Mouse (Mus musculus) thymus, postnatal 36 days (tissue): ENCODE measurements around the gene Dcbld2.
A peak's percentile ranks its signal among the peaks of the same experiment; 100 is the strongest.
"Not testable (repeated sequence)": the region's sequence is repeated elsewhere in the genome, so short reads cannot be mapped to it uniquely, and the experiment has no call there.

Experiments
- DNase-seq, 2 experiments: peaks; one replicate each; pipeline ENCODE4 v3.0.0; 2022; ENCODE audit warnings: mixed read lengths in 2 of 2

Gene Dcbld2

DNA sequence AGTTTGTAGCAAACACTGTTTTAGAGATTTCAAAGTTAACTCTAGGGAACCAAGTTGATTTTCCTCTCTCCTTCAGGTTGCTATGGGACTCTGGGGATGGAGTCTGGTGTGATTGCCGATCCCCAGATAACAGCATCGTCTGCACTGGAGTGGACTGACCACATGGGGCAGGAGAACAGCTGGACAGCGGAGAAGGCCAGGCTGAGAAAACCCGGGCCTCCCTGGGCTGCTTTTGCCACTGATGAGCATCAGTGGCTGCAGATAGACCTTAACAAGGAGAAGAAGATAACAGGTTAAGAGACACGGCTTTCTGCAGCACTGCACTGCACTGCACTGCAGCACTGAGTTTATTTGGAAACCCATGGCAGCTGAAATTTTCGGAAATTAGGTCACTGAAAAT, 42.4 kb downstream of the Dcbld2 start:
- DNase-seq, result no peak

DNA sequence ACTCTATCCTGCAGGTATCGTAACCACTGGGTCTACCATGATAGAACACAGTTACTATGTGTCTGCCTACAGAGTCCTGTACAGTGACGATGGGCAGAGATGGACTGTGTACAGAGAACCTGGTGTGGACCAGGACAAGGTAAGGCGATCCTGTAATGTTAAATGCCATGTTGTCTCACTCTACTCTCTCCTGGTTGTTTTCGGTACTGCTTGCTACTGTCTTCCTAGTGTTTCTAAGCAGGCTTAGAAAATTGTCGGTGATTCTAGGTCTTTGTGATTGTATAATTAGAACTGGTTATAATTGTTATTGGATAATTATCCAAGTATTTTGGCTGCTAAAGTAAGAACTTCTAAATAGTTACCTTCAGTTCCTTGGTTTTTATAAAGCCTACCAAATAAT, 43.4 kb downstream of the Dcbld2 start:
- DNase-seq, result no peak

DNA sequence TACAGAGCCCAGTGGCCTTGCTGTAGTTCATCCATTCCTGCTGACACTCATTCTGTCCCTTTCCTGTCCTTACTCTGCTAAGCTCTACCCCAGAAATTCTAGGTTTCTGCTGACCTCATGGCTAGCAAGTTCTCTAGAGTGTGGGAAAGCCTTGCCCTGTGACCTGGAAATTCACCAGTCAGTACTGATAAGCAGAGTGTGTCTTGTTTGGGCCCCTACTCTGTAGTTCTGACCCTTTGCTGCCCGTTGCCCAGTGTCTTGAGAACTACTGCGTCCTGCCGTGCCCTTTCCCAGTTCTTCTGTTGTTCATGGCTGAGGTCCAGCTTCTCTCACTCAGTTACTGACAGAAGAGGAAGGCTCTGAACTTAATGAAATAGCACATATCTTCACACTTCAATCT, 44.9 kb downstream of the Dcbld2 start:
- no peak for DNase-seq

DNA sequence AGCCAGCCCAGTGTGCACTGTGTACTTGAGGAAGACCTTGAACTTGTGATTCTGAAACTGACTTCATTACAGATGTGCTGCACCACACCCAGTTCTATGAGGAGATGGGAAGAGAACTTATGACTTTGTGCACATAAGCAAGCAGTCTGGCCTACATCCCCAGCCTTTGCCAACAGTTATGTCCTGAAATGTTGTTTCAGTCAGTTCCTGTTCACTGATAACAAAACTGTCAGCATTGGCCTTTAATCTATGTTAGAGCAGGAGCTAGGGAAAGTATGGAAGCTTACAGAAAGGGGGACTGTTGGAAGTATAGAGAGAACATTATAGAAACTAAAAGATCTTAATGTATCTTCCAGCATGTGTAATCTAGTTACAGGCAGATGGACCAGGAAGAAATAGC, 45.6 kb downstream of the Dcbld2 start:
- no peak for DNase-seq

DNA sequence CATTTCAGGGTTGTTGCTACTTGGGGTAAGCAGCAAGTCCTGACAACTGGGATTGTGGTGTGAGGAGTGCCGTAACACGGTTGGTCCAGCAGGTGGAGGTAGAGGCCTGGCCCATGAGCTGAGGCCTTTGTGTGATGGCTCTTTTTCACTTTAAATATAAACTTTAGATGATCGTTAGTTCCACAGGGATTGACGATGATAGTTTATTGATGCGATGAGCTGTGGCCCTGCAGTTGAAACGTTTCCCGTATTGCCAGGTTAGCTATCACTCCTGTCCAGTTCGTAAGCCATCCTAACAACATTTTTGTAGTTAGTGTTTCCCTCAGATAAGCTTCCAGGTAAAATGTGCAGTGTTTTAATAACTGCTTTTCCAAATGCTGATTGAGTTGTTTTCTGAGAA, 46.4 kb downstream of the Dcbld2 start:
- peak; percentile 44 to 53 for DNase-seq

DNA sequence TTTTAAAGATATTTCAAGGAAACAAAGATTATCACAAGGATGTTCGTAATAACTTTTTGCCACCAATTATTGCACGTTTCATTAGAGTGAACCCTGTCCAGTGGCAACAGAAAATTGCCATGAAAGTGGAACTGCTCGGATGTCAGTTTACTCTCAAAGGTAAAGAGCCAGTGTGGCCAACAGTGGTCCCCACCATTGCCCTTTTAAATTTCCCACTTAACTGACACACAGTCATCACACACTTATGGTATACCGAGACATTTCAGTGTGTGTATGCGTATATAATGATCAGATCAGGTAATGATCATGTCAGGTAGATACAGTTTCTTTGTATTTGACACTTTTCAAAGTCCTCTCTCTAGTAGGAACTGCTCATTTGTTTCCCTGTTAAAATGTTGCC, 46.9 kb downstream of the Dcbld2 start:
- no peak for DNase-seq

DNA sequence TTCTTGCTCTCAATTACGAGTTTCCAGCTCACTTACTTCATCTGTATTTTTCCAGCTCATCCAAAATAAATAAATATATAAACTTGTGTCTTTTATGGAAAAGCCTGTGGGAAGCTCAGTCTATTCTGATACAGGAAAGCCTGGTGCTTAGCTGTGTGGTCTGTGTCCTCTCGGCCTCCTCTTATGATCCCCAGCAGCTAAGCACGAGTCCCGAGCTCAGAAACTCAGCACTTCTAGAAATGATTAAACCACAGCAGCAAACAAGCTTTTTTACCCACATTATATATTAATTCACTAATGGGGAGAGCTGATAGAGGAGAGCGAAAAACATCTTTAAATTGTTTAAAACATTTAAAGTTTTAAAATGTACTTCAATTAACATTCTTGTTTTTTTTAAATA, 48.2 kb downstream of the Dcbld2 start:
- no peak for DNase-seq

DNA sequence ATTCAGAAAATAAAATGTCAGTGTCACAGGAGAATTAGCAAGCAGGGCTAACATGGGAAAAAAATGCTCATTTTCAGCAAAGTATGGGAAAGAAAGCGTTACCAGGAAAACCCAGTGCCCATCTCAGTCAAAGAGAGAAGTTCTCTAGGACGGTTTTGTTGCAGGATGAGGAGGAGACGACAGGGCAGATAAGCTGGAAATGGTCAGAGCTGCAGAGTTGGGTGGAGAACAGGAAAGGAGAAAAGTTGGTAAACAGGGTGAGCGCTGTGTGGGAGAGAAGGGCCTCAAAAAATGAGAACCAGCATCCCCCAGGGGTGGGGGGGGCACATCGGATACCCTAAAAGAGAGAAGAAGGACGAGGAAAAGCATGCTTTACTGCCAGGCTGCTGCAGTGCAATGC, 48.7 kb downstream of the Dcbld2 start:
- no peak for DNase-seq

DNA sequence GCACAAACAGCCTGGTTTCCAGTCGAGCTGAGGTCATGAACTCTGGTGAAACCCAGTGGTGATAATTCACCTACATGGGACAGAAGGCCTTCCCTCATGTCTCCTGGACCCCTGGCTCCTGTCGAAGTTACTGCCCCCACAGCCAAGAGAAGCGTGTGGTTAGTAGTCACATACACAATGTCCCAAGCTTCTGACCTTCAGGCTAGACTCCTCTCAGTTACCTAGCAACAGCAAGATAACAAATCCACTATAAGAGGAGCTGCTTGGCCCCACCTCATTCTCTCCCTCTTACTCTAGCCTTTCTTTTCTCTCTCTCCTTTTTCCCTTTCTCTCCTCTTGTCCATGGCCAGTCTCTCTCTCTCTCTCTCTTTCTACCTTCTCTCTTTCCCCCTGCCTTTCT, 51.7 kb downstream of the Dcbld2 start:
- not testable (repeated sequence) for DNase-seq

DNA sequence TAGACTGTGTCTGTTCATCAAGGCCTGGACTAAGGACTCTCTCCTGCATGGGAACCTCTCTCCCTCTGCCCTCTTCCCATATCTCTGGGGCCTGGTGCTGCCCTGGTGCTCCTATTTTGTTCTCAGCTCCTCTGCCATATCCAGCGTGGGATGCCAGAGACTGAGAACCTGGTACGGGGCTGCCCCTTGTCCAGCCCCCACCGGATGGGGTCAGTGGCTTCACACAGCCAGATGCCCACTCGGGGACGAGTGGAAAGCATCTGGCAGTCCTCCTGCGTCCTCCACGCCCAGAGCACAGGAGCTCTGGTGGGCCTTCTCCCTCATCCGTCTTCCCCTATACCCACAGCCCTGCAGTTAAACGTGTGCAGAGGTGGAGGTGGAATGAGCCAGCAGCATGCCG, 52.1 kb downstream of the Dcbld2 start:
- no peak for DNase-seq

DNA sequence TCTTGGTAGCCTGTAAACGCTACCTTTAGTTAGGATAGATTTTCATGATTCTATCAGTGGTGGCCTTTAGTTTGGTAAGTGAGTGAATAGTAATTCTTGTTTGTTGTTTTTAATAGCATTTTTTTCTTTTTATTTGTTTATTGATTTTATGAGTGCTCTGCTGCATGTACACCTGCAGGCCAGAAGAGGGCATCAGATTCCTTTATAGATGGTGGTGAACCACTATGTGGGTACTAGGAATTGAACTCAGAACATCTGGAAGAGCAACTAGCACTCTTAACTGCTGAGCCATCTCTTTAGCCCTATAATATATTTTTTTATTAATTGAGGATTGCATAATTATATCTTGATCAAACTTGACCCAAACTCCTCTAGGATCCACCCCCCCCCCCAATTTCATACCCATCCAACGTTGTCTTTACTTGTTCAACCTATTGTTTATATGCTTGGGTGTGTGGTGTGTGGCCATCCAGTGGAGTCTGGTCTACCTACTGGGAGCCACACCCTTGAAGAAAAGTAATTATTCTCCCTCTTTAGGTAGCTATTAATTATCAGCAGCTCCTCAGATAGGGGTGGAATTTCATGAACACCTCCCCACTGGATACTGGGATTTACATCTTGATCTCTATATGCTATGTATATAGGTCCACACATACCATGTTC, 53.7 kb downstream of the Dcbld2 start:
- no peak for DNase-seq

DNA sequence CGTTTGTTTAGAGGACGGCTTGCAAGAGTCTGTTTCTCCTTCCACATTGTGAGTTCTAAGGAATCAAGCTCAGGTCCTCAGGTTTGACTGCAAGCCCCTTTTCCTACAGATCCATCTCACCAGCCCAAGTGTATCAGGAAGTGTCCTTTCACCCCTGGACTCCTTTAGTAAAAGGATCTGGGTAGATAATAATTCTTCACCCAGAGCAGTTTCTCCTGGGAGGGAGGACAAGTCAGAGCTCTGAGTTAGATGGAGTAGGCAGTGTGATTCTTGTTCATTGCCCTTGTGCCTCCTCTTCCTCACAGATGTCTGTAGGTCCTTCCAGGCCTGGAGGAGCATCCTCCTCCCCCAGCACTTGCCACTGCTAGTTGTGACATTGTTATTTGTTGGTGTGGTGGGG, 54.3 kb downstream of the Dcbld2 start:
- DNase-seq, result no peak

DNA sequence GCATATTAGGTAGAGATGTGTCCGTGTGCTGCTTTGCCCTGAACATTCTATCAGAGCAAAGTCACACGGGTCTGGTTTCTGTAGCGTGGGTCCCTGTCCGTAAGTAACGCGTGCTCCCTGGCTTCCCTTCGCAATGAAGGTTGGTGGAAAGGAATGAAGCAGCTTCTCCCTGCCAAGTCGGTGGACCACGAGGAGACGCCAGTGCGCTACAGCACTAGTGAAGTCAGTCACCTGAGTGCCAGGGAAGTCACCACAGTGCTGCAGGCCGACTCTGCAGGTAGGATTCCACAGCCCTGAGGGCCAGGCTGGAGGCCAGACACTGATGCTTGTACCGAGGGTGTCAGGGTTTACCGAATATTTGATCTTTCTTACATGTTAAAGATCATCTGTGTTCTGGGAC, 55.8 kb downstream of the Dcbld2 start:
- DNase-seq, result no peak

DNA sequence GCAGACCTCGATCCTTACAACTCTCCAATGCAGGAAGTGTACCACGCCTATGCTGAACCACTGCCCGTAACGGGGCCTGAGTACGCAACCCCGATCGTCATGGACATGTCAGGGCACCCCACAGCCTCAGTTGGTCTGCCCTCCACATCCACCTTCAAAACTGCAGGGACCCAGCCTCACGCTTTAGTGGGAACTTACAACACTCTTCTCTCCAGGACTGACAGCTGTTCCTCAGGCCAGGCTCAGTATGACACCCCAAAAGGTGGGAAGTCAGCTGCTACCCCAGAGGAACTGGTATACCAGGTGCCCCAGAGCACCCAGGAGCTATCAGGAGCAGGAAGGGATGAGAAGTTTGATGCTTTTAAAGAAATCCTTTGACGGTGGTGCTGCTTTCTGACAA, 57.2 kb downstream of the Dcbld2 start:
- no peak for DNase-seq

DNA sequence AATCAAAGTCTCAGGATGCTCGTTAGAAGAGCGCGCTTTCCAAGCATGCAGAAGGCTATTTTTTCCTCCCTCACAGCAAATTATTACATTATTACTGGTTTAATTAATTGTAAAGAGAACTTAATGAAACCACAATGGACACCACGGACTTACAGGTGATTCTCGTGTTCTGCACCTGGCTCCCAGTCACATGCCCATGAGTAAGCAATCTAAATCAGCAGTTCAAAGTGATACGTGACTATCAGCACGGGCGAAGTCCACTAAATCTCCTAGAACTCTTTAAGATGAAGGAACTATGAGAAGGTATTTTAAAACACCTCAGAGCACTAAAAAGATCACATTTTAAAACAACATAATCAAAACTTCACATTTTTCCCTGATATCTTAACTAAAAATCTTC, 61.8 kb downstream of the Dcbld2 start:
- DNase-seq, result no peak

DNA sequence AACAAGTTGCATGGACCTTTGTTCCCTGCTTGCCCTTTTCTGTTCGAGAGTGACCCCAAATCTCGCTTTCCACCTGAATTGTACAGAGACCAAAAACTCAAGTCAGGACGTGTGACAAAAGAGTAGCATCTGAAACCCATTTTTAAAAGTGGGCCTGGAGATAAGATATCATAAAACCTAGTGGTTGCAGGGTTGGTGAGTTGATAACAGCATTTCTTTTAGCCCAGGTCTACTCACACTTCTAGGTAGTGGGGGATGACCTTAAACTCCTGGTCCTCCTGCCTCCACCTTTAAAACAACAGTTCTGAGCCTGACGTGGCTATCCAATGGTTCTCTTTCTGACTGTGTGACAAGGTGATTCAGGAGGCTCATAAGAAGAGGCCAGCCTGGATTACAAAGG, 62.6 kb downstream of the Dcbld2 start:
- DNase-seq, result no peak

DNA sequence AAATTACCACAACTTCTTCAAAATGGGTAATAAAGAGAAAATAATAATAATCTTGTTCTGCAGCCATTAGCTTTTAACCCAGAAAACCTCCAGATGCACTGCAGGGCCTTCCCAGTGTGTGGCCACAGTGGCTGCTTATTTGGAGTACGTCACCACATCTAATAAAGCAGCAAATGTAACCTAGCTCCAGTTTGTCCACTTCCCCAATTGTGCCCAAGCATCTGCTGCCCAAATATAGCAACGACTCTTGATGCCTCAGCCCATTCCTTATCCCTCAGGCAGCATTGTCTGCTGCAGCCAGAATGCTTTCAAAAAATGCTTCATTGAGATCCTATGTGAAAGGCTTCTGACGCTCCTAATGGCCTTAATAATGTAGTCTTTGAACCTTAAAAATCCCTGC, 66.6 kb downstream of the Dcbld2 start:
- DNase-seq, result no peak

DNA sequence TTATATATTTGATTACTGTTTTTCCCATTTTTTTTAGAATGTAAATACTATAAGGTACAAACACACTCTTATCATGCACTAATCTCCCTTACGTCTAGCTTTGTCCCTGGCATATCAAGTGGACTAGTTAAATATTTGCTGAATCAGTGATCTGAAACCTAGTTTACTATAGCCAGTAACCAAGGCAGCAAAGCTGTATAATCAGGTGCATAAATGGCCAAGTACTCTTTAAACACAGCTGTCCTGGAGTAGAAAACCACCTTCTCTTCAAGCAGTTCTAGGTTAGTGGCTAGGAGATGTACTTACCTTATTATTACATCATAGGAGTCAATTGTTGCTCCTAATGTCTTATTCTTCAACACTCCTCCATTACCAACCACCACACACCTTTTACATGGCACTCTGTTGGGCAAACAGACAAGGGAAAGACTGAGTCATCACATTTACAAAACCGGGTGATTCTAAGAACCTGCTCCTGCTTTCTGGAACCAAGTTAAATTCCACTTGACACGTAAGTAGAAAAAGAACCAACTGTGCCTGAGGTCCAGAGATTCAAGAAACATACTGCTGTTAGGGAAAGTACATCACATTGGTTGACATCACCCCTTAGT, 67.4 kb downstream of the Dcbld2 start:
- DNase-seq, result no peak

DNA sequence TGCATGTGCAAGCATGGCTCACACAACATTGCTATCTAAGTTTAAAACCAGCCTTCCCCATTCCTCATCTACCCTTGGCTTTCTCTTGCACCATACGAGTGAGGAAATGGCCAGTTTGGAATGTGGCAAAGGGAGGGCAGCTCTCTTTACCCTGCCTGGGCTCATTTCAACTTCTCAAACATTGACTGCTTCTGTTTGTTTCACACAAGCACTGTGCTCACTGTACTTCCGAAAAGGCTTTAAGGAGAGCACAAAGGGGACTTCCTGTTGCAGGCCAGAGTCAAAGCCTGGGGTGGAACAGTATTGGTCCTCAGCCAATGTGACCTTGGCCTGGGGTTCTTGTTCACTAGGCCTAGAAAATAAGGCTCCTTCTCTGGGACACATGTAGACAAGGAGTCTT, 68.1 kb downstream of the Dcbld2 start:
- DNase-seq, result no peak

DNA sequence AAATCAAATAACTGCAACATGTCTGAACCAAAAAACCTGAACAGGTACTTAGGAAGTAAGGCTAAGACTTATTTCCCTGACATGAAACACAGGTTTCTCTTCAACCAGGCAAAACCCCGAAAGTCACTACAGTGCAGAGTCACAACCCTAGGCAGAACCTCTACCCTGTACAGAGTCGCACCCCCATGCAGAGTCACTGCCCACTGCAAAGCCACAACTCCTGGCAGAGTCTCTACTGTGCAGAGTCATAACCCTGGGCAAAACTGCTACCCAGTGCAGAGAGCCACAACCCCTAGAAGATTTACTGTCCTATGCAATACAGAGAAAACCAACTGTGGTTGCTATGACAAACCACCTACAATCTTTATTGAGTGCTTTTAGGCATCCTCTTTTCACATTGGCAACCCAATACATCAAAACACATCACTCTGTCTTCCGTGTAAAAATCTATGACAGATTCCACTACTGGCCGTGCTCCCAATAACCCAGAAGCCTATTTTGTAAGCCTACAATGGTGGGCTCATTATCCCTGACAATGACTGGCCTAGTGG, 71.7 kb downstream of the Dcbld2 start:
- no peak for DNase-seq

DNA sequence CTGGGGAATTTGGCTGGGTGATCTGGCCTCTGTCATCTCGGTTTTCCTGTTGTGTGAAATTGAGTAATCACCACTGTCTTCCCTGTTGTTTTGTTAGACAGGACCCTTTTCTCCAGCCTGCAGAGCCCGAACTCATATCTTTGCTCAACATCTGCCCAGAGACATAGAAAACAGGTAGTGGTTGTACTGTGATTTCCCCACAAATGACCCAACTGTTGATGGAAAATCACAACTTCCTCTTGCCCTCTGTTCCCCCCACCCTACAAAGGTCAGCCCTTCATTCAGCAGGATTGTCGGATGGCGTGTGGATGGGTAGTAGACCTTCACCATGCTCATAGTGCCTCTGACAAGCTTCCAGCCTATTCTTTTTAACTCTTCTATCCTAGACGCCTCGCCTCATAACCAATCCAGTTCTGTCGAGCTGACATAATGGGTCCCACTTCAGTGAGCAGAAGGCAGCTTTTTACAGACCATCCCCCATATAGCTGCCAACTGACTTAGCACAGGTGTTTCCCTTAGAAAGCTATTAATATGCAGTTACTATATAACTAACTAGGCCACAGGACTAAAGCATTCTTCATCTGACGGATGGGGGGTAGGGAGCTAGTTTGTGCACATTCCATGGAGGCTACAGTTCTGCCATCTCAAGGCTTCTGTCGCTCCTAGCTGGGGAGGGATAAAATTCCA, 73.1 kb downstream of the Dcbld2 start:
- no peak for DNase-seq

DNA sequence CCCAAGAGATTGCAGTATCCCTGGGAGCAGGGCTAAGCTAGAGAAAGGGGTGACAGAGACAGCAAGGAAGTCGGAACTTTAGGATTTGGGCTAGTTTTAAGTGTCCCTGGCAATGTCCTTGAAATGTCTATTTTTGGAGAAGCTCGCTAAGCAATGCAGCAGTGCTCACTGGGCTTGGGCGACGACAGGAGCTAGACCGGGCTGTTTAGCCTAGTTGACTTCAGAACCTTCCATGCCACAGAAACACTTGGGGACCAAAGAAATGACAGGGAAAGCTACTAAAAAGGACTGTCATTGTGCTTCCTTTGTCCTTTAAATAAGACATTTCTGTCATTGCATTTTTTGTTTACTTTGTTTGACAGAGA, 73.6 kb downstream of the Dcbld2 start:
- DNase-seq, result no peak

DNA sequence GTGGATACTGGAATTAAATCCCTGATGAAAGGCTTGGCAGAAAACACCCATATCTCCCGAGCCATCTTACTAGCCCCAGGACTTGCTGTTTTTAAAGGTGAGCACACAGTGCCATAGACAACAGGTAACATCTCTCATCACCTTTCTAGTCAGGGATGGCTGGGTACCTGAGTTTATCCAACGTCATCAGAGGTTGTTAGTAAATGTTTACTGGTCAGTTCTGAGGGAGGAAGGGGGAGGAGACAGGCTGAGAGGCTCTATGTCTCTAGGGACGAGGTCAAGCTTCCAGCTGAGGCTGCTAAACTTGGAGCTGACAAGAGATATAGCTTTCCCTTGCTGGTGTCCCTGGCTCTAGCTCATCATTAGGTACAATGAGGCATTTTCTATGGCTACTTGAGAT, 74.1 kb downstream of the Dcbld2 start:
- no peak for DNase-seq

DNA sequence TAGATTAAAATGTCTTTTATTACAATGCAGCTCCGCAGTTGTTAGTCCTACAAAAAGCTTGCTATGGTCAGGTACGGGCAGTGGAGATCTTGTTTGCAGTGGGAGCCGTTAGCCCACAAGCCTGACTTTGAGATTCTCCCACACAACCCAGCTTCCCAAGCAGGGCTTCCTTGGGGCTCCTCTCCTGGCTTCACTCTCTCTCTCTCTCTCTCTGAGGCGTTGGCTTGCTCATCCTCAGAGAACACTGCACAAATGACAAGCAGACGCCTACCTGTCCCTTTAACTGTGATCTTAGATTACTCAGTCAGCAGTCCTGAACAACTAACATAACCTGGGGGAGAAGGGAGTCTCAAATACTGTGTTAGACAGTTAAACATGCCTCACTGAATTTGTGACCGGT, 79.6 kb downstream of the Dcbld2 start:
- DNase-seq, result no peak
